Mouse (Mus musculus): ENCODE measurements at regions not wholly inside any gene's neighbourhood (a gene's known extent, or its start where the extent isn't known, plus 50 kb on each side); places are given as distances from the start of the nearest gene placed in this dataset.

- TF ChIP-seq CTCF (IDR thresholded peaks at IDR 0.05; ENCODE audit: low read depth) (no peak), EP300 (IDR thresholded peaks at IDR 0.05; ENCODE audit: low read depth) (no peak)
These were observed 451.1 kb downstream of the Klf5 start for GRCm38 (mm10) chr14:99749308-99750305.

Measured in liver, postnatal 0 days (tissue).